Mouse (Mus musculus) ES-E14 (cell line): ENCODE measurements around the gene Tcn2. TPM values are rescaled to one million over a fixed set of nuclear protein-coding genes. Genes with fewer than 3 reads are reported as not detected.

ENCODE experiments used
- DNase-seq: peaks from one replicate; pipeline ENCODE4 v3.0.0-alpha.2; 2013; ENCODE audit warnings: low read depth, low spot score
- H3K27ac ChIP-seq: 2 replicates; pipeline ENCODE4 v1.5.1; 2012; ENCODE audit warnings: low read depth, mild to moderate bottlenecking, low read length, moderate library complexity, mixed read lengths; ENCODE audit not compliant: poor library complexity, insufficient read depth, severe bottlenecking
- H3K36me3 ChIP-seq: 2 replicates; pipeline ENCODE4 v1.6.1; 2012; ENCODE audit warnings: mild to moderate bottlenecking, low read length, moderate library complexity, mixed read lengths; ENCODE audit not compliant: control insufficient read depth, poor library complexity, insufficient read depth, severe bottlenecking
- H3K4me1 ChIP-seq, 2 experiments: fragments of 150-350 bp in 1 of 2; sonication (generic) in 1 of 2; 2 replicates each; pipeline ENCODE4 v1.6.1; 2012; ENCODE audit warnings: low read length in 2 of 2, mild to moderate bottlenecking in 1 of 2, mixed read lengths in 1 of 2; ENCODE audit not compliant: control insufficient read depth in 2 of 2, insufficient read depth in 2 of 2, poor library complexity in 1 of 2
- H3K4me3 ChIP-seq, 2 experiments: fragments of 150-350 bp in 1 of 2; sonication (generic) in 1 of 2; 2 replicates each; pipeline ENCODE4 v1.5.1; 2012; ENCODE audit warnings: low read length in 2 of 2, low read depth in 1 of 2, mild to moderate bottlenecking in 1 of 2, mixed read lengths in 1 of 2; ENCODE audit not compliant: insufficient read depth in 1 of 2, poor library complexity in 1 of 2, severe bottlenecking in 1 of 2
- H3K9ac ChIP-seq: 2 replicates; pipeline ENCODE4 v1.6.1; 2012; ENCODE audit warnings: low read depth, mild to moderate bottlenecking, low read length, mixed read lengths; ENCODE audit not compliant: poor library complexity, insufficient read depth, severe bottlenecking
- H3K9me3 ChIP-seq: fragments of 150-350 bp; sonication (generic); 2 replicates; pipeline ENCODE4 v1.6.1; 2012; ENCODE audit warnings: low read depth, mild to moderate bottlenecking, low read length; ENCODE audit not compliant: control insufficient read depth, insufficient read depth
- CHD2 ChIP-seq: IDR thresholded peaks from 2 replicates; pipeline ENCODE4 v1.6.1; 2014; ENCODE audit warnings: mild to moderate bottlenecking, low read depth, low read length, inconsistent platforms
- HCFC1 ChIP-seq: IDR thresholded peaks from 2 replicates; pipeline ENCODE4 v1.6.1; 2012; ENCODE audit warnings: low read length, inconsistent platforms, borderline replicate concordance; ENCODE audit not compliant: insufficient read depth
- MAFK ChIP-seq: IDR thresholded peaks from 2 replicates; pipeline ENCODE4 v1.6.1; 2014; ENCODE audit warnings: mild to moderate bottlenecking, low read depth, low read length, inconsistent platforms; ENCODE audit not compliant: insufficient read depth
- ZC3H11A ChIP-seq: IDR thresholded peaks from 2 replicates; pipeline ENCODE4 v1.6.1; 2012; ENCODE audit warnings: low read depth, mild to moderate bottlenecking, inconsistent platforms, low read length, borderline replicate concordance
- ZNF384 ChIP-seq: IDR thresholded peaks from 2 replicates; pipeline ENCODE4 v1.6.1; 2012; ENCODE audit warnings: low read depth, low read length, inconsistent platforms
- in situ Hi-C, 2 experiments: fragments of 600-800 bp; cut with MboI; formaldehyde crosslinking; loops; one replicate each; pipeline ENCODE4 v1.15.1; 2025; ENCODE audit warnings: low sequenced_read_pairs in 2 of 2, inconsistent platforms in 1 of 2; ENCODE audit not compliant: unreplicated experiment in 2 of 2
- total RNA-seq: library from RNA; depleted of rRNA; stranded (reverse); fragments of 300-350 nt; gene quantifications from 2 replicates; pipeline ENCODE4 v1.2.3, GENCODE M21; 2012

The Tcn2 gene
- total RNA-seq, 1 experiment: 32.4 TPM

DNA sequence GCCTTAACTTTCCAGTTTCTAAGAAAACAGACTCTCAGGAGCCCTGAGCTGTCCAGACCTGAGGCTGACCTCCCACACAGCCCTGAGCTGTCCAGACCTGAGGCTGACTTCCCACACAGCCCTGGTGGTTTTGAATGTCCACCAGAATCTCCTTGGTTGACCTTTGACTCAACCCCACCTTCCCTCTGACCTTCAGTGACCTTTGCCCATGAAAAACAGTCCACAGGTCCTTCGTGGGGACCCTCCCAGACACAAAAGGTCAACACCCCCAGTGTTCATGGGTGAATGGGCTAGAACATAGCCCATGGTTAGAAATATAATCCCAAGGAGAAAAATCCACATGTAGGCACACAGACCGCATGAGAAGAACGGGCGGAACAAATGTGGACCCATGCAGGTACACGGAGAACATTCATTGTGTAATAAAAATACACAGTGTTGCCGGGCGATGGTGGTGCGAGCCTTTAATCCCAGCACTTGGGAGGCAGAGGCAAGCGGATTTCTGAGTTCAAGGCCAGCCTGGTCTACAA lies 1.9 kb upstream of the Tcn2 start:
- no peak overlapping the region for H3K9ac ChIP-seq
- H3K36me3 ChIP-seq: no peaks in the 10 kb centered on the region
- DNase-seq: no peak
- in situ Hi-C loops: no loop called here
- peaks cover 4 to 21% of the 10 kb centered on the region in 2 experiments; a peak in 3 of 4 replicates for H3K4me1 ChIP-seq
- TF ChIP-seq ZC3H11A: no peak
- no peak for TF ChIP-seq ZNF384
- no peak for TF ChIP-seq CHD2
- TF ChIP-seq MAFK: no peak
- TF ChIP-seq HCFC1: no peak
- no peak overlapping the region for H3K27ac ChIP-seq
- no peaks in the 10 kb centered on the region for H3K9me3 ChIP-seq
- no peak overlapping the region for H3K4me3 ChIP-seq

DNA sequence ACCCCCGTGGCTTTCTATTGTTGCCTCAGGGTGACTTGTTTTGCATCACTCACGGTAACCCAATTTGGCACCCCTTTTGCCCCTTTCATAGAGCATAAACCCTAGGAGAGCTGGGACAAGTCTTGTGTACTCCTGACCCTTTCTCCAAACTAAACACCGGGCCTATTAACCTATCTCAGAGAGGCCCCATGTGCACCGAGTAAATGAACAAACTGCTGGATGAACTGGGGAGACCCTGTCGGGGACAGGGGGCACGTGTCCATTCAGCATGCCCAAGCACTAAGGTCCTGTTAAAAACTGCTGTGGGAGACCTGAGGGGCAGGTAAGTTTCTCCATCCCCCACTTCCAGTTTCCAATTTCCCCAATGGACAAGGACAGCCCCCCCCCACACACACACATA lies 1.0 kb downstream of the Tcn2 start:
- Histone ChIP-seq H3K36me3 (peaks cover 2% of the 10 kb centered on the region; the same call in 1 of the 2 replicates), H3K27ac (no peak overlapping the region), H3K9ac (no peak overlapping the region), H3K9me3 (no peaks in the 10 kb centered on the region), H3K4me3 (peak overlapping the region; percentile 69 to 75; a peak in 3 of 4 replicates), H3K4me1 (peaks cover 4 to 14% of the 10 kb centered on the region in 2 experiments; a peak in 3 of 4 replicates)
- DNase-seq: no peak
- no peak for TF ChIP-seq MAFK
- no peak for TF ChIP-seq HCFC1
- TF ChIP-seq CHD2: no peak
- no peak for TF ChIP-seq ZC3H11A
- TF ChIP-seq ZNF384: no peak
- in situ Hi-C loops: no loop called here

DNA sequence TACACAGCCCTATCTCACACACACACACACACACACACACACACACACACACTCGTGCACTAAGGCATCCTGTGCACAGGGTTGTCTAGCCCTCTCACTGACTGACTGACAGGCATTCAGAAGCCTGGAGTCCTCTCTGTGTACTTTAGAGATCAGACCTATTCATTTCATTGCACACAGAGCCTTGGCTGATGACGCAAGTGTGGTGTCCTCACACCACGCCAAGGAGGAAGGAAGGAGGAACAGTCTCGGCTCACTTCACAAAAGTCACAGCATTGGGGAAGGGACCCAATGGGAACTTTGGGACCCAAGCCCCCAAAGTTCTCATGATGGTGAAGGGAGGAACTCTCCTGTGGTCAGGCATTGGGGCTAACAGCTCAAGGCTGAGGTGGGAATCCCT lies 1.9 kb downstream of the Tcn2 start:
- TF ChIP-seq ZNF384 (no peak), HCFC1 (no peak), CHD2 (no peak), ZC3H11A (no peak), MAFK (no peak)
- in situ Hi-C loops: no loop called here
- DNase-seq: no peak
- H3K27ac ChIP-seq: no peak overlapping the region
- peaks cover 2% of the 10 kb centered on the region; the same call in 1 of the 2 replicates for H3K36me3 ChIP-seq
- H3K4me3 ChIP-seq: no peak overlapping the region
- H3K9me3 ChIP-seq: no peaks in the 10 kb centered on the region
- peaks cover 4 to 14% of the 10 kb centered on the region in 2 experiments; a peak in 3 of 4 replicates for H3K4me1 ChIP-seq
- no peak overlapping the region for H3K9ac ChIP-seq

DNA sequence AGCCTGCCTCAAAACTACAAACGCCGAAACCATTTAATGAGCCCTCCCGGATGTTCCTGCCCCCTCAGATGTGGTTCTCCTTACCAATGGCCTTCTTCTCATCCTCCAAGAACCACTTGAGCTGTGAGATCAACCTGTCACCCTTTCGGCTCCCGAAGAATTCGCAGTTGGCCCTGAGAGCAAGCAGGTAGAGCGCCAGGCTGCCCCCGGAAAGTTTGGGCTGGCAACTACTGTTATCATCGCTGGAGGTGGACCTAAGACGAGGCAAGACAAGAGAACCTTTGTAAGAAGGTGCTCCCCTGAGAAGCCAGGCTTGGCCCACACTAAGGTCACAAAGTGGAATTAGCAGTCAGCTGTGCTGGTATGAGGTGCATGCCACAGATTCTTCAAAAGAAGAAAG lies 6.0 kb downstream of the Tcn2 start:
- in situ Hi-C loops: no loop called here
- peaks cover 13% of the 10 kb centered on the region; the same call in 1 of the 2 replicates for H3K36me3 ChIP-seq
- no peak overlapping the region for H3K4me3 ChIP-seq

DNA sequence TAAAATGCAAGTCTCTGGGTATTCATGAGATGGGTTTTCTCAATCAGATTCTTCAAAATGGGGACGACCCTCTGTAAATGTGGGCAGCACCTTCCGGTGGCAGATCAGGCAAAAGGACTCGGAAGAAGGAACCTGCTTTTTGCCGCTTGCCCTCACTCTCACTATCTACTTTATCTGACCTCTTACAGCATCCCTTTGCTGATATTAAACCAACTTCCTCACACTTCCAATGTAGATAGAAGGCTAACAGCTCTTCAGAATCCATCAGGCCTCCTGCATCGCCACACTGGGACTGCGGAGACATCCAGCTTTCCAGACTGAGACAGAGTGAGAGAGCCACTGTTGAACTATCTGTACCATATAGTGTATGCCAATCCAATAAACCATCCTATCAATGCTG lies 9.2 kb downstream of the Tcn2 start:
- no peak for DNase-seq
- Histone ChIP-seq H3K4me3 (no peak overlapping the region), H3K36me3 (peaks cover 13% of the 10 kb centered on the region; the same call in 1 of the 2 replicates), H3K9ac (no peak overlapping the region), H3K27ac (no peak overlapping the region), H3K9me3 (no peaks in the 10 kb centered on the region), H3K4me1 (no peaks in the 10 kb centered on the region)
- no peak for TF ChIP-seq ZC3H11A
- TF ChIP-seq ZNF384: no peak
- no peak for TF ChIP-seq HCFC1
- no peak for TF ChIP-seq MAFK
- TF ChIP-seq CHD2: no peak
- in situ Hi-C loops: no loop called here

More for the DNA sequence above, 6.0 kb downstream of the Tcn2 start:
- H3K9me3 ChIP-seq: no peaks in the 10 kb centered on the region
- H3K9ac ChIP-seq: no peak overlapping the region
- no peak overlapping the region for H3K27ac ChIP-seq
- no peak for DNase-seq
- peaks cover 0 to 3% of the 10 kb centered on the region in 2 experiments; a peak in 2 of 4 replicates for H3K4me1 ChIP-seq
- TF ChIP-seq ZC3H11A (no peak), CHD2 (no peak), HCFC1 (no peak), MAFK (no peak), ZNF384 (no peak)
